Mouse (Mus musculus): Measurements from ENCODE around the gene Mrtfa. TPM values are rescaled to one million over a fixed set of nuclear protein-coding genes. Genes with fewer than 3 reads are reported as not detected.

Gene Mrtfa
- total RNA-seq, 2 experiments from 2014 or later, result 71.2 to 75.8 TPM

DNA sequence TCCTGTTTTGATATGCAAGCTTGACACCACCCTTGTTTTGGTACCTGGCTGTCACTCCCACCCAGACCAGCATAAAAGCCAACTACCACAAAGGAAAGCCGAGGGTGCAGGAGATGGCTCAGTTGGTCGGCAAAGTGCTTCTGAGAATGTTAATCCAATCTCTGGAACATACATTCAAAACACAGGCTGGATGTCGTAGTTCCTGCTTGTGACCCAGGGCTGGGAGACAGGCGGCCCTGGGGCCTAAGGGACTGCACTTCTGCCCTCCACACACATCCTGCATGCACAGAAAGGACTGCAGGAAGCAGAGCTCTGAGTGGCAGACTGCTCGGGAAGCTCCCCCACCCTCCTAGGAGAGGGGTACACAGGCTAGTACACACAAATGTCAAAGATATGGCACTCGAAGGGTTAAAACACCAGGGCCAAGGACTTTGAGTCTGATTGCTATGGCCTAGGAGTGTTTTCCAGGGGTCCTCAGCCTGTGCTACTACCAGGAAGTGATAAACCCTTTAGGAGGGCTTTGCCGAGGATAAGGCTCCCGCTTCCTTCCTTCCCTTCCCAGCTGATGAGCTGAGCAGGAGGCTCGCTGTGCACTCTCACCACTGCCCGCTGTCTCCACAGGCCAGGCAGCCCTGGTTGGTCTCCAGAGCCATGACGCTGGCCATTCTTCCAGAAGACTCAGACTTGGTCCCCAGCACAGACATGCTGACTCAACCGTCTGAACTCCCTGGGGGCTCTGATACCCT, 155.0 kb downstream of the Mrtfa start:
- Histone ChIP-seq H3K27ac (no peak overlapping the region), H3K4me3 (no peak overlapping the region)
- intact Hi-C loops (cut with DNase I), result no loop called here
- no peak for TF ChIP-seq CTCF (IDR thresholded peaks at IDR 0.05)
- no peak for DNase-seq (ENCODE audit: extremely low spot score in 1 of 2, low spot score in 2 of 2)

DNA sequence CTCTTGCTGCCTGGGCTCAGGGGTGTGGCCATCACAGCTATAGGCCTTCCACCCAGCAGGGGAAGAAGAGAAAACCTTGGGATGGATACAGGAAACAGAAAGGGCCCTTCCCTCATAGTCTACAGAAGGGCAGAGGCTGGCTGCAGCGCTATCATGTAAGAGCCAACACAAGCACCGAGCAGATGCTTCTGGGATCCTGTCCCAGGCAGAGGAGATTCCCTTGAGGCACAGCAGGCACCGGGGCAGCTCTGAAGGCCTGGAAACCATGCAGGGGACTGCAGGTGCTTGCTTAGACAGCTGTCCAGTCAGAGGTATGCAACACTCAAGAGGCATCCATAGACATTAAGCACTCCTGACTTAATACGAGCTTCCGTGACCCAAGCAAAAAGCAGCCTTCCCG, 156.4 kb downstream of the Mrtfa start:
- Histone ChIP-seq H3K4me3 (no peak overlapping the region), H3K27ac (peak overlapping the region; percentile 48; the same call in 1 of the 2 replicates)
- no peak for DNase-seq (ENCODE audit: extremely low spot score in 1 of 2, low spot score in 2 of 2)
- no peak for TF ChIP-seq CTCF (IDR thresholded peaks at IDR 0.05)
- intact Hi-C loops (cut with DNase I), result no loop called here

DNA sequence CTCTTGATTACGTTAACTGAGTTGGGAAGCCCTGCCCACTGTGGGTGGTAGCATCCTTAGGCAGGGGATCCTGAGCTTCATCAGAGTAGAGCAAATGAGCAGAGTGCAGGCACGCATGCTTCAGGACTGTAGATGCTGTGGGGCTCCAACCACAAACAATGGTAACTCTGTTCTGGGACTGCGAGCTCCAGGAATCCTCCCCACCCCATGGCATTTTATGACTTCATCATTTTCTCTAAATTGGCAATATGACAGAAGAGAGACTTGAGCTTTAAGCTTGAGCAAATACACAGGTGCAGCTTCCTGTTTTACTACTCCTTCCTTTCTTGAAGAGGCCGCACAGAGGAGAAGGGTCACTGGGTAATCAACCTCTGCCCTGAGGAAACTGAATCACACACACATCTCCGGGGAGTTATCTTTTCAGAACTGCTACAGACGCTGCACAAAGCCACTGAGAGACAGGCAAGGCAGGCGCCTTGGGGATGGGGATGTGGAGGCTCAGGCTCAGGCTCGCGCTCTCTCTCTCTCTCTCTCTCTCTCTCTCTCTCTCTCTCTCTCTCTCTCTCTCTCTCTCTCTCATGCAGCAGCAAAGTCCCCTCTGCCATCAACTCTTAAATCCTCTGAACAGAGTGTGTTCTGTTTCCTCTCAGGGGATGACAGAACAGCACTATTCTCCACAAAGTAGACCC, 157.5 kb downstream of the Mrtfa start:
- Histone ChIP-seq H3K27ac (0 out of 2 replicates have a peak overlapping the region, but pooled peaks have one; percentile 28), H3K4me3 (no peak overlapping the region)
- DNase-seq (ENCODE audit: extremely low spot score in 1 of 2, low spot score in 2 of 2), result no peak
- intact Hi-C loops (cut with DNase I), result no loop called here
- no peak for TF ChIP-seq CTCF (IDR thresholded peaks at IDR 0.05)

DNA sequence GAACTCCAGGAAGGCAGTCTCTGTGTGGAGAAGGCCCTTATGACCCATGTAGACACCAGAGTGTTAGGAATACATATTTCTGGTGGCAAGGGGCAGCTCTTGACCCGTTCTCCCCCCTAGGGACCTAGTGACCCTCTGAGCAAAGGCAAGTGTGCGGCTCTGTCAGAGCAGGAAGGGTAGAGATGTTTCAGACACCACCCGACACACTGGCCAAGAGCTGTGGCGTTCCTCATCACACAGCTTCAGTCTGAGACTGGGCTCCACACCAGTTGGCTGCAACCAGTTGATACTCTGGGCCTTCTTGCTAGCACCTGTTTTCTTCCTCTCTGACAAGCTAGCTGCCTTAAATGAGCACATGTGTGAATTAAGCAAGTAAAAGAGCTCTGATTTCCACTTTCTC, 158.9 kb downstream of the Mrtfa start:
- intact Hi-C loops (cut with DNase I), result no loop called here
- no peak overlapping the region for H3K4me3 ChIP-seq
- no peak for DNase-seq (ENCODE audit: extremely low spot score in 1 of 2, low spot score in 2 of 2)
- H3K27ac ChIP-seq, result no peak overlapping the region
- no peak for TF ChIP-seq CTCF (IDR thresholded peaks at IDR 0.05)

DNA sequence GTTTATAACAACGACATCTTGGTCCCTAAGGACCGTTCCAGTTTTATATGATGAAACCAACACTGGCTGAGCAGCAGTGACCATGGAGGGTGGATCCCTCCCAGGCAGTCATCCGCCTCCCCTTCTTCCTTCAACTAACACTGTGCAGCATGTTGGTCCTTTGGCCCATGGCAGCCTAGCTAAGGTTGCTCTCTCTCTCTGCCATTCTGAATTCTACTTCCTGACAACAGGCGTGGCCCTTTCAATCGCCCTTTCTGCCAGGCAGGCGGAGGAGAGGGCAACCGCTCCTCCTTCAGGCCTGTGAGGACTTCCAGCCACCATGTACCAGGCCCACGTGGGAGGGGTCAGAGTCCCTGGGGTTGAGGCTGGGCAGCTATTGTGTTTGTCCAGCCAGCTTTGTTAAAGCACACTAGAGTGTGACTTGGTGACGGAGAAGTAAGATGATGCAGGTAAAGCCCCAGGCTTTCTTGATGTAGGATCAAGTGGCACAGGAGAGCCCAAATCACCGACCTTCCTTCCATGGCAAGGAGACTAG, 159.6 kb downstream of the Mrtfa start:
- no peak for DNase-seq (ENCODE audit: extremely low spot score in 1 of 2, low spot score in 2 of 2)
- intact Hi-C loops (cut with DNase I), result no loop called here
- TF ChIP-seq CTCF (IDR thresholded peaks at IDR 0.05), result no peak
- Histone ChIP-seq H3K27ac (no peak overlapping the region), H3K4me3 (no peak overlapping the region)

DNA sequence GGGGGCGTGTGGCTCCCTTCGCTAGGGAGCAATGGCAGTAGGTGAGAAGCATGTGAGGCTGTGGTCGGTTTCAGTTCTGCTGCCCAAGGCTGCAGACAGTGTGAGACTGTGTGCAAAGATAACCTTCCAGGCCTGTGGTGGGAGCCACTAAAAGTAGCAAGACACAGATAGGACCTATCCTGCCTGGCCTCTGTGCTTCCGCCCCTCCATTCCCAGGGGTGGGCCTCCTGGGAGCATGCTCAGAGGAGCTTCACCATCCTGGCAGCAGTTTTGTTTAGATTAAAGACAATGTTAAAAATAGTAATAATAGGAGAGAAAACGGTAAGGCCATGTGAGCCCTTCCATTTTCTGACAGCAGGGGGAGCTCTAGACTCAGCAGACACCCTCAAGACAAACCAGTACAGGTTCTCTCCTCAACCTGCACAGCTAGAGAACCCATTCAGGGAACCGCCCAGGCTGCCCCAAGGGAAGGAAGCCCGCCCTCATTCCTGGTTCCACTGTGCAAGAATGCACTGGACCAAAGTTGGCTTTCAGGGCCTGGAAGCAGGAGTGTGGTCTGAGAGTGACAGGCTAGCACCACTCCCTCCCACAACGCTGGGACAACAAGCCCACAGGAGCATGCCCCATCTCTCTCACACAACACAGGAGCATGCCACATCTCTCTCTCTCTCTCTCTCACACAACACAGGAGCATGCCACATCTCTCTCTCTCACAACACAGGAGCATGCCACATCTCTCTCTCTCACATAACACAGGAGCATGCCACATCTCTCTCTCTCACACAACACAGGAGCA, 163.0 kb downstream of the Mrtfa start:
- intact Hi-C loops (cut with DNase I), result loop anchor here (1.0 kb wide), 2 partner anchors 37 to 173 kb away; no protein-coding TSS in a partner anchor
- no peak overlapping the region for H3K4me3 ChIP-seq
- H3K27ac ChIP-seq, result no peak overlapping the region
- TF ChIP-seq CTCF (IDR thresholded peaks at IDR 0.05), result peak; percentile 98
- DNase-seq (ENCODE audit: extremely low spot score in 1 of 2, low spot score in 2 of 2), result peak; percentile 78 to 84

DNA sequence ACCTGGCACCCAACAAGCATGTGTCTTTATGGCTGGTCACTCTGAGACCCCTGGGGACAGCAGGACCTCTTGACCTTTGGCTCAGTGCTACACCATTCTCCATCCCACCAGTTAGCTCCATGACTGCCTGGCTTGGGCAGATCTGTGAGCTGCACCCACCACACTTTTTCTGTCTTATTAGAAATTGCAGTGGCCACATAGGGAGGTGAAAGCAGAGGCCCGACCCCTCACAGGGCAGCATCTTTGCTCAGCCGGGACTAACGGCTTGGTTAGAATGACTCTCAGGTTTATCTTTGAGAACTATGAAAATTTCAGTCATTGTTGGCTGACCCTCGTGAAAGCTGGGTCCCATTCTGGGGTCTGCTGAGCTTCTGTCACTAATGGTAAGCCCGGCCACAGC, 163.7 kb downstream of the Mrtfa start:
- no peak for DNase-seq (ENCODE audit: extremely low spot score in 1 of 2, low spot score in 2 of 2)
- Histone ChIP-seq H3K27ac (no peak overlapping the region), H3K4me3 (no peak overlapping the region)
- intact Hi-C loops (cut with DNase I), result loop anchor here (1.0 kb wide), 2 partner anchors 37 to 173 kb away; no protein-coding TSS in a partner anchor
- no peak for TF ChIP-seq CTCF (IDR thresholded peaks at IDR 0.05)

DNA sequence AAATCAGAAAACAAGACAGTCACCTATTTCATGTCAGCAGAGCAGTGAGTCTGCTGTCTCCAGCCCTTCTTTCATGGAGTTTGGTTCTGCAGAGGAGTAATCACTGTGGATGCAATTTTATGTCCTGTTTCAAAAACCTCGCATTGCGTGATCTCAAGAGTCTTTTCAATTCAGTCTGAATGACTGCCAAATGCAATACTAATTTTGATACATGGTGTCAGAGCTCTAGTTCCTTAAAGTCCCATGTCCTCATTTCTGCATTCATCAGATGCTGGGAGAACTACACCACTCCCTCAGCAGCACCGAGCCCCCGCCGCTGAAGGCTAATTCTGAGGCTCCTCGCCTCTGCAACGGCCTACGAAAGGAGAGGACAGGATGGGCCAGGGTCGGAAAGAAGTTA, 166.7 kb downstream of the Mrtfa start:
- TF ChIP-seq CTCF (IDR thresholded peaks at IDR 0.05), result no peak
- Histone ChIP-seq H3K27ac (peak overlapping the region; percentile 49), H3K4me3 (no peak overlapping the region)
- no peak for DNase-seq (ENCODE audit: extremely low spot score in 1 of 2, low spot score in 2 of 2)
- intact Hi-C loops (cut with DNase I), result no loop called here

DNA sequence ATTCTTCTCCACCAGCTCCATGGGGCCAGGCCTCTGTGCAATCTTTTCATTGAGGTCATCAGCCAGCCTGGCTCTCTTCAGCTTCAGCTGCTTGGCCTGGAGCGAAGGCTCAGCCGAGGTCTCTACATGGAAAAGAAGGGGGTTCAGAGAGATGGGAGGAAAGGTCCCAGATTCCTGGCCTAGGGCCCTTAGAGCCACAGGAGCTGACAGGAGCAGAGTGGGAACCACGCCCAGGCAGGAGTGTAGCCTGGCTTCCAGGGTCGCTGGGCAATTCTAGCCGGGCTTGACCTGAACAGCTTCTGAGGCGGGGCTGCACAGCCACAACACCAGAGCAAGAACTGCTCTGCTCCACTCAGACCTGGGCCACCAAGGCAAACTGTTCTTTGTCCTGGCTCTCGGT, 168.1 kb downstream of the Mrtfa start:
- TF ChIP-seq CTCF (IDR thresholded peaks at IDR 0.05), result no peak
- Histone ChIP-seq H3K4me3 (no peak overlapping the region), H3K27ac (no peak overlapping the region)
- intact Hi-C loops (cut with DNase I), result no loop called here
- DNase-seq (ENCODE audit: extremely low spot score in 1 of 2, low spot score in 2 of 2), result no peak

DNA sequence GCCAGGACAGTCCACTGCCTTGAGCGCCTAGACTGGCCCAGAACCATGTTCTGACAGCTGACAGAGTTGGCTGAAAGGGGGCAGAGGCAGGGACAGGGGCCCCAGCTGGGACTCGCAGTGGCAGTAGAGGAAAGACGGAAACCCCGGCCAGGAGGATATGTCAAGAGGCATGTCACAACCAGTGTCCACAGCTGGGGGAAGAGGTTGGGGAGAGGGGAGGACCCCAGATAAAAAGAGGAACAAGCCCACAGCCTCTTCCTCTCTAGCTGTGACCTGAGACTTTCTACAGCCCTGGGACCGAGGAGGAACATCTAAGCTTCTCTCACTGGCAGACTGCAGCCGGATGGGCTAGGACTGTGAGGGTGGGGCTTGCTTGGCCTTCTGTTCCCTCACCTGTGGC, 169.2 kb downstream of the Mrtfa start:
- DNase-seq (ENCODE audit: extremely low spot score in 1 of 2, low spot score in 2 of 2), result no peak
- no peak overlapping the region for H3K4me3 ChIP-seq
- intact Hi-C loops (cut with DNase I), result no loop called here
- no peak overlapping the region for H3K27ac ChIP-seq
- no peak for TF ChIP-seq CTCF (IDR thresholded peaks at IDR 0.05)

DNA sequence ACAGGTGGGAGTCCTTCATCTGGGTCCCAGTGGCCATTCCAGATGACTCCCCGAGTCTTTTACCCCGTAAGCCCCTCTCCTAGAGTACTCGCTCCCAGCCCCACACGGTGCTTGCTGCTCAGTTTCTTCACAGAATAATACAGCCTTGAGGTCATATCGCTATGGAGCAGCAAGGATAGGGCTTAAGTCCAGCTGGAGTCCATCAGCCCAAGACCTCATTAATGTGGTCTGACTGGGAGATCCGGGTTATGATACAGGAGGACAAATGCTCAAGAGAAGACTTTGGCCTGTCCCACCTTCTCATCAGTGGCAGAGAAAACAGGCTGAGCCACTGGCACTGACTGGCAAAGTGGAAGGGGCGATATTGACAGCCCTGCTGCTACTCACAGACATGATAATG, 173.2 kb downstream of the Mrtfa start:
- TF ChIP-seq CTCF (IDR thresholded peaks at IDR 0.05), result no peak
- intact Hi-C loops (cut with DNase I), result no loop called here
- DNase-seq (ENCODE audit: extremely low spot score in 1 of 2, low spot score in 2 of 2), result no peak
- Histone ChIP-seq H3K4me3 (no peak overlapping the region), H3K27ac (no peak overlapping the region)

DNA sequence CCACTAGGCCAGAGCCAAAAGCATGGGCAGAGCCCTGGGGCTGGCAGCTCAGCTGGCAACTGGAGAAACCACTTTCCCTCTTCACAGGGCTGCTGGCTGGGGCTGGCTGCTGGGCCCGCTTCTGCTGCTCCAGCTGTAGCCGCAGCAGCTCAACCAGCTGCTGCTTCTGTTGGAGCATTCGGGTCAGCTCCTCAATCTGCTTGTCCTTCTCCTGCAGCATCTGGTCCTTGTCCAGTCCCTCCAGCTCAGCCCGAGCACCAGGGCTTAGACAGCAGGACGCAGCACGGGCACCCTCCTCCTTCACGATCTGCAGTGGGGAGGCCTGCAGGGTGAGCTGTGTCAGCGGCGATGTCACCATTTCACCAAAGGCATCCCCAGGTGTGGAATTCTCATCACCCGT, 174.1 kb downstream of the Mrtfa start:
- H3K4me3 ChIP-seq, result no peak overlapping the region
- intact Hi-C loops (cut with DNase I), result no loop called here
- H3K27ac ChIP-seq, result peak overlapping the region; percentile 53; the same call in 1 of the 2 replicates
- TF ChIP-seq CTCF (IDR thresholded peaks at IDR 0.05), result no peak
- no peak for DNase-seq (ENCODE audit: extremely low spot score in 1 of 2, low spot score in 2 of 2)
